In genomic region chr15:86415951-86416350, GRCm38 (mm10) we compare ENCODE assay signal across 16 mouse cellular contexts.
DNase-seq lines count a peak whose midpoint lies in the region; ATAC-seq and TF ChIP-seq lines count a peak whose summit lies in the region.
"Had no signal": no experiment of that assay in that cellular context is flagged by ENCODE, and none has a peak within 500 bp of the region (broad histone marks: within the 10 kb centered on the region; RNA-seq: fewer than 3 reads in every experiment).

No protein-coding gene starts in this region.

- intact Hi-C loops in left cerebral cortex, postnatal 10 days (cut with DNase I): no loop called here
- intact Hi-C loops in left cerebral cortex, postnatal 36 days (cut with DNase I): no loop called here

- H3K4me3 ChIP-seq in forebrain, embryonic 11.5 days (ENCODE audit: low read depth, low read length): no peak overlapping the region
- no peak overlapping the region for H3K4me3 ChIP-seq in forebrain, embryonic 16.5 days (replicated peaks; ENCODE audit: low read length)
- H3K4me3 ChIP-seq in hindbrain, postnatal 0 days (ENCODE audit: low read length): no peak overlapping the region
- no peak overlapping the region for H3K4me3 ChIP-seq in neural tube, embryonic 14.5 days (ENCODE audit: low read depth, low read length)
- H3K4me3 ChIP-seq in stomach, postnatal 0 days (ENCODE audit: low read depth, low read length): no peak overlapping the region
- H3K4me3 ChIP-seq: heart, embryonic 15.5 days had no signal

- TF ChIP-seq CTCF in hindbrain, postnatal 0 days (IDR thresholded peaks at IDR 0.05; ENCODE audit: low read depth): no peak
- TF ChIP-seq CTCF in stomach, postnatal 0 days (IDR thresholded peaks at IDR 0.05; ENCODE audit: low read depth): no peak

- WGBS in forebrain, embryonic 11.5 days: 9% methylated on average over 6 of the region's 6 CpGs
- WGBS in forebrain, embryonic 16.5 days: 9% methylated on average over 6 of the region's 6 CpGs
- WGBS in hindbrain, postnatal 0 days: 17% methylated on average over 6 of the region's 6 CpGs
- 22% methylated on average over 6 of the region's 6 CpGs for WGBS in neural tube, embryonic 14.5 days
- 79% methylated on average over 6 of the region's 6 CpGs for WGBS in stomach, postnatal 0 days

- no peaks in the 10 kb centered on the region for H3K36me3 ChIP-seq in forebrain, embryonic 11.5 days (ENCODE audit: control insufficient read depth, insufficient read depth, low read length)
- H3K36me3 ChIP-seq in forebrain, embryonic 16.5 days (ENCODE audit: control insufficient read depth, insufficient read depth): no peaks in the 10 kb centered on the region
- H3K36me3 ChIP-seq in hindbrain, postnatal 0 days (ENCODE audit: insufficient read depth, low read length): no peaks in the 10 kb centered on the region
- no peaks in the 10 kb centered on the region for H3K36me3 ChIP-seq in neural tube, embryonic 14.5 days (ENCODE audit: control insufficient read depth, insufficient read depth, low read length)
- no peaks in the 10 kb centered on the region for H3K36me3 ChIP-seq in stomach, postnatal 0 days (ENCODE audit: control insufficient read depth, insufficient read depth, low read length)
- H3K36me3 ChIP-seq: heart, embryonic 15.5 days had no signal

- no peak overlapping the region for H3K4me2 ChIP-seq in forebrain, embryonic 11.5 days (ENCODE audit: low read depth, low read length, severe bottlenecking)
- peak overlapping the region; percentile 23; the same call in 1 of the 2 replicates for H3K4me2 ChIP-seq in forebrain, embryonic 16.5 days (ENCODE audit: low read length)
- no peak overlapping the region for H3K4me2 ChIP-seq in hindbrain, postnatal 0 days (ENCODE audit: low read depth, low read length)
- H3K4me2 ChIP-seq in neural tube, embryonic 14.5 days (ENCODE audit: low read depth, low read length): no peak overlapping the region
- H3K4me2 ChIP-seq in stomach, postnatal 0 days (replicated peaks; ENCODE audit: low read depth): no peak overlapping the region
- H3K4me2 ChIP-seq: heart, embryonic 15.5 days had no signal

- peaks cover 21% of the 10 kb centered on the region for H3K27me3 ChIP-seq in forebrain, embryonic 11.5 days (ENCODE audit: control insufficient read depth, insufficient read depth, low read length)
- no peaks in the 10 kb centered on the region for H3K27me3 ChIP-seq in forebrain, embryonic 16.5 days (replicated peaks; ENCODE audit: control insufficient read depth, insufficient read depth, low read length)
- H3K27me3 ChIP-seq in hindbrain, postnatal 0 days (ENCODE audit: insufficient read depth, low read length): no peaks in the 10 kb centered on the region
- no peaks in the 10 kb centered on the region for H3K27me3 ChIP-seq in neural tube, embryonic 14.5 days (ENCODE audit: control insufficient read depth, insufficient read depth, low read length)
- no peaks in the 10 kb centered on the region for H3K27me3 ChIP-seq in stomach, postnatal 0 days (ENCODE audit: control insufficient read depth, insufficient read depth, low read length)

- peak; percentile 78 for ATAC-seq in forebrain, embryonic 11.5 days (replicated peaks; ENCODE audit: low FRiP score)
- peak; percentile 52 for ATAC-seq in forebrain, embryonic 16.5 days
- ATAC-seq in hindbrain, postnatal 0 days: no peak
- peak; percentile 42; the same call in 1 of the 2 replicates for ATAC-seq in neural tube, embryonic 14.5 days (ENCODE audit: low read depth)
- no peak for ATAC-seq in stomach, postnatal 0 days (ENCODE audit: low FRiP score, low TSS enrichment)
- ATAC-seq: liver, postnatal 0 days had no signal

- H3K9ac ChIP-seq in forebrain, embryonic 11.5 days (ENCODE audit: low read length): no peak overlapping the region
- H3K9ac ChIP-seq in forebrain, embryonic 16.5 days (replicated peaks; ENCODE audit: low read depth, low read length): 0 out of 2 replicates have a peak overlapping the region, but pooled peaks have one; percentile 22
- no peak overlapping the region for H3K9ac ChIP-seq in hindbrain, postnatal 0 days (replicated peaks; ENCODE audit: low read length)
- no peak overlapping the region; the same call in 1 of the 2 replicates for H3K9ac ChIP-seq in neural tube, embryonic 14.5 days (replicated peaks; ENCODE audit: low read depth, low read length)
- no peak overlapping the region for H3K9ac ChIP-seq in stomach, postnatal 0 days (ENCODE audit: low read length)
- H3K9ac ChIP-seq: heart, embryonic 15.5 days; liver, postnatal 0 days had no signal

- no peak overlapping the region; the same call in 1 of the 2 replicates for H3K27ac ChIP-seq in forebrain, embryonic 11.5 days (ENCODE audit: low read depth, low read length)
- peak overlapping the region; percentile 74 for H3K27ac ChIP-seq in forebrain, embryonic 16.5 days (ENCODE audit: low read length)
- no peak overlapping the region for H3K27ac ChIP-seq in hindbrain, postnatal 0 days
- H3K27ac ChIP-seq in neural tube, embryonic 14.5 days (ENCODE audit: low read depth, low read length): peak overlapping the region; percentile 56
- no peak overlapping the region for H3K27ac ChIP-seq in stomach, postnatal 0 days (replicated peaks)
- H3K27ac ChIP-seq: heart, embryonic 15.5 days had no signal

- no peak for TF ChIP-seq EP300 in stomach, postnatal 0 days (optimal IDR thresholded peaks at IDR 0.05)

- DNase-seq in forebrain, embryonic 11.5 days (ENCODE audit: low spot score): peak; percentile 63
- DNase-seq in hindbrain, postnatal 0 days (ENCODE audit: low spot score): peak; percentile 26
- no peak for DNase-seq in left cerebral cortex, postnatal 10 days (ENCODE audit: extremely low spot score in 1 of 2, low spot score in 2 of 2)
- DNase-seq in stomach, postnatal 0 days (ENCODE audit: low spot score): no peak
- no peak for DNase-seq in left cerebral cortex, postnatal 36 days (ENCODE audit: low spot score in 2 of 2)
- DNase-seq: adrenal gland, adult 8-10 months; cerebellum, adult 2 months; heart, adult 18-20 months; kidney, adult 9 months; liver, postnatal 0 days; lung, postnatal 36 days; thymus, adult 2 months had no signal

- peaks cover 15% of the 10 kb centered on the region; the same call in 1 of the 2 replicates for H3K4me1 ChIP-seq in forebrain, embryonic 11.5 days (replicated peaks; ENCODE audit: control insufficient read depth, insufficient read depth, low read length)
- peaks cover 41% of the 10 kb centered on the region for H3K4me1 ChIP-seq in forebrain, embryonic 16.5 days (replicated peaks; ENCODE audit: control insufficient read depth, insufficient read depth, low read length)
- peaks cover 29% of the 10 kb centered on the region; the same call in 1 of the 2 replicates for H3K4me1 ChIP-seq in hindbrain, postnatal 0 days (ENCODE audit: insufficient read depth, low read length)
- H3K4me1 ChIP-seq in neural tube, embryonic 14.5 days (ENCODE audit: control insufficient read depth, insufficient read depth, low read length): peaks cover 23% of the 10 kb centered on the region
- no peaks in the 10 kb centered on the region for H3K4me1 ChIP-seq in stomach, postnatal 0 days (replicated peaks; ENCODE audit: control insufficient read depth, insufficient read depth)
- H3K4me1 ChIP-seq: heart, embryonic 15.5 days had no signal

- H3K9me3 ChIP-seq in forebrain, embryonic 11.5 days (ENCODE audit: control insufficient read depth, low read length): no peaks in the 10 kb centered on the region
- H3K9me3 ChIP-seq in forebrain, embryonic 16.5 days (ENCODE audit: control insufficient read depth, low read length): no peaks in the 10 kb centered on the region
- H3K9me3 ChIP-seq in hindbrain, postnatal 0 days (ENCODE audit: low read length): no peaks in the 10 kb centered on the region
- no peaks in the 10 kb centered on the region for H3K9me3 ChIP-seq in neural tube, embryonic 14.5 days (ENCODE audit: control insufficient read depth, low read length)
- H3K9me3 ChIP-seq in stomach, postnatal 0 days (ENCODE audit: control insufficient read depth, low read length): no peaks in the 10 kb centered on the region
- H3K9me3 ChIP-seq: G1E; heart, embryonic 15.5 days had no signal

Comparison
In these comparisons a context has a peak if more than half of its experiments do, and no peak if none do; other contexts are left out.
1. H3K27ac ChIP-seq: peak in forebrain, embryonic 16.5 days (single experiment) and neural tube, embryonic 14.5 days (single experiment); none in forebrain, embryonic 11.5 days (single experiment), hindbrain, postnatal 0 days (single experiment) and stomach, postnatal 0 days (single experiment).
2. ATAC-seq: peak in forebrain, embryonic 11.5 days (single experiment), forebrain, embryonic 16.5 days (single experiment) and neural tube, embryonic 14.5 days (single experiment); none in hindbrain, postnatal 0 days (single experiment) and stomach, postnatal 0 days (single experiment).
3. DNase-seq: peak in forebrain, embryonic 11.5 days (single experiment) and hindbrain, postnatal 0 days (single experiment); none in left cerebral cortex, postnatal 10 days (0 of 2), stomach, postnatal 0 days (single experiment) and left cerebral cortex, postnatal 36 days (0 of 2).